Mouse (Mus musculus) spleen, adult 18-20 months (tissue): Measurements from ENCODE around the gene Rora.

Source experiments
- DNase-seq, 2 experiments: peaks; one replicate each; pipeline ENCODE4 v3.0.0; 2022; ENCODE audit warnings: mixed read lengths in 2 of 2

The Rora gene

GRCm38 (mm10) chr9:69104321-69104720, 450.7 kb downstream of the Rora start:
- no peak for DNase-seq

GRCm38 (mm10) chr9:69109618-69110300, 456.2 kb downstream of the Rora start:
- DNase-seq, result no peak

DNA sequence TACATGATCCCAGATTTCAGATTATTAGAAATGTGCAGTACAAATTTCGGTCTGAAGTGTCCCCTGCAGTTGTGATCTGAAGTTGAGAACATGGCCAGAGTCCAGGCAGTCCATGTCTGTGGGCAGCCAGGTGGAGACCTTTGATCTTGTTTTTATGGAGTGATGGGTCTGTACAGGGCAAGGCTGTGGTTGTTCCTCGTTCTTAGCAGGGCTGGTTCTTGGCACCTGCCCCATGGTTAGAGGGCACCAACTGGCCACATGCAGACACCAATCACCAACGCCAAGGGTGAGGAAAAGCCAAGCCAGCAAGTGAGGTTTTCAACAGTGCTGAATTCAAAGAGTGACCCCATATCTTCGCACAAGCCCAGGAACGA, 456.7 kb downstream of the Rora start:
- no peak for DNase-seq

GRCm38 (mm10) chr9:69110706-69111105, 457.1 kb downstream of the Rora start:
- DNase-seq, result no peak

GRCm38 (mm10) chr9:69111539-69111938, 458.0 kb downstream of the Rora start:
- DNase-seq, result no peak

- no peak for DNase-seq
Measured at GRCm38 (mm10) chr9:69114429-69114984, 460.9 kb downstream of the Rora start.

GRCm38 (mm10) chr9:69116740-69117139, 463.2 kb downstream of the Rora start:
- no peak for DNase-seq

DNA sequence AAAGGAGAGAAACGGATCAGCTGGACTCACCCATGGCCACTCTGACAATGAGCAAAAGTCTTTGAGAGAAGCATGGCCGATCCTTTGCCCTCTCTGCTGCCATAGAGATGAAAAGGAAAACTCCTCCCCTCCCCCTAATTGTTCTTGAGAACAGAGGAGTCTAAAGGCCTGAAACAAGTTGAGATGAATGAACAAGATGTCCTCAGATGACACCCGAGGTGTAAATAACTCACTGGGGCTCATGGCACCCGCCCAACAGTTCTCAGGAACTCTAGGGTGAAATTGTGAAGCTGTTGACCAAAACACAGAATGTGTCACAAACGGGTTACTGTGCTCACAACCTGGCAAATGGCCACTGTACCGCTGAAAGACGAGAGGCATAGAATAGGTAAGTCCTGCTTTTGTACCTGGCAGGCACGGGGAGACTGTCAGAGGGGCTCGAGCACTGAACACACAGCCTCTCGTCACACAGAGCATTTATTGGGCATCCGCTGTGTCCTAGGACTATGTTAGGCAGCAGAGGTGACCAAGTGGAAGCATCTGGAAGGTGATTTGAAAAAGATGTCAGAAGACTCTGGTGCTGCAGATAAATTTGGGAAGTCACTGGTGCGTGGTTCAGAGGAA, 467.6 kb downstream of the Rora start:
- DNase-seq, result no peak

GRCm38 (mm10) chr9:69125011-69125786, 471.6 kb downstream of the Rora start:
- peak; percentile 5 to 28 for DNase-seq

GRCm38 (mm10) chr9:69125787-69126161, 472.2 kb downstream of the Rora start:
- DNase-seq, result no peak

DNA sequence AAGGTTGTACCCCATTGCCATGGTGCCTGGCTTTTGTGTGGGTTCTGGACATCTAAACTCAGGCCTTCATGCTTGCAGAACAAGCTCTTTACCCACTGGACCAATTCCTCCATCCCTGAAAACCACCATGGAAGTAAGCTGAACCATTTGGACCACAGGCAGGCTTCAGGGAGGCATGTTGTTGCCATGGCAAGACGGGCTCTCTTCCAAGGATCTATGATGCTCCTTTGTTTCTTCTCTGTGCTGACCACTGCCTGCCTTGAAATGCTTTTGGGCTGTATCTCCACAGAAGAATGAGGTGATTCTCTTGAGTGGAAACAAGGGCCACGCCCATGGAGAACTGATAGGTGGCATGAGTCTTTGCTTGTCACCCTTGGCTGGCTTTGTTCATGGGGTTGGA, 473.0 kb downstream of the Rora start:
- DNase-seq, result no peak

DNA sequence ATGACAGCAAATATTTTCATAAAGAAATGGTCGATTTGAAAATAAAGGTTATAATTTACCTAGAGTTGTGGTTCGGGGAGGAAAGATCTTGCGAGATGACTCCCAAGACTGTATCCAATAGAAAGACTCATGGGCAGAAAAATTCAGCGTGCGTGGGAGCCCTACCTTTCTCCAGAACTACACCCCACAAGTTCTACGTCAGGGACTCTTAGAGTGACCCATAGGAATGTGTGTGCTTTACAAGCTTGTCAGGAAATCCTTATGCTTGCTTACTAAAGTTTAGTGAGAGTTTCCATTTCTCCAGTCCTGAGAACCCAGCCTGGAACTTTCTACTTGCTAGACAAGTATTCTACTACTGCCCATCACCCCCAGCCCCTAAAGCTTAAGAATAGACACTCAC, 474.7 kb downstream of the Rora start:
- no peak for DNase-seq

GRCm38 (mm10) chr9:69132995-69133394, 479.4 kb downstream of the Rora start:
- DNase-seq, result no peak

DNA sequence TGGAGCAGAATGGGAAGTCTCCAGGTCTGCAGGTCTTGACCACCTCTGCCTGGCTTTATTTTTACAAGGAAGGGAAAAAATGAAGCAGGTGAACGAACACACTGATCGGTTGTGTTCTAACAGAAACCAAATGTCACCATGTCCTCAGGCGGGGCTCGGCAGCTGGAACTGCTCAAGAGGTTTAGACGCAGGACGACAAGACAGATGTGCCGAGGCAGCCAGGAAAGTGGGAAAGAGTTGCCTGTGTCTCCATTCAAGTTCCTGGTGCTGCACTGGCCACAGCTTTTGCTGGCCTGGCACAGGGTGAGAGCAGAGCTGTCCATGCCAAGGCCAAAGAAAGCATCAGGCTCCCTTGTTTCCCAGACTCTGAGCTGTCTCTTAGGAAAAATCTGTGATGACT, 480.1 kb downstream of the Rora start:
- no peak for DNase-seq

DNA sequence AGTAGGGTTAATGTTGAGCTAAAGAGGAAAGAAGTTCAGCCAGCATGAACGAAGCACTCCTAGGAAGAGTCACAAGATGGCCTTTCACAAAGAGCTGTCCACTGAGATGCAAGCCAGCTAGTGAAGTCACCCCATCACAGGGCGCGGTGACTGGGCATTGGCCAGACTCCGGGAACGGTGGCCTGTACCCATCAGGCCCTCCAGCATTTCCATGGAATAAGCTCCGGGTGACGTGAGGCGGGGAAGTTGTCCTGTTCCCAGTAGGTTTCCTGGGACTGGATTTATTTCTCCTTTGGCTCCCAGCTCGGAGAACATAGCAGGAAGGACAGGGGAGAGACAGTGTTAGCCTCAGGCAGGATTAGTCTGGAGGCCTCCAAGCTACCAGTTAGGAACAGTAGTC, 481.0 kb downstream of the Rora start:
- no peak for DNase-seq

GRCm38 (mm10) chr9:69136821-69137220, 483.2 kb downstream of the Rora start:
- no peak for DNase-seq

DNA sequence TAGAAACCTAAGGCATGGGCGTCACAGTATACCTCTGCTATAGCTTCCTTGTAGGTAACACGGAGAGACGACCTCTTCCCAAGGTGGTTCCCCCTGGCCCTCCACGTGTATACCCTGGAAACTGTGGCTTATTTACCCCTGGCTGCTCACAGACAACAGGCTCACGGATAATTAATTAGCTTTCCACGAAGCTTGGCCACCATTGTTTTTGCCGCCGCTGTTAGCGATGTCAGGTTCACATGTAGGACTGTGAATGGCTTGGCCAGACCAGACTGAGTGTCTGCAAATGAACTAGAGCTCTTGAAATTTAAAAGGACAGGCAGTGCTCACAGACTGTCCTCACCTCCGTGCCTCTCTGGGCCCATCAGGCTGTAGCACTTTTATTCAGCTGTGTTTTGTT, 483.8 kb downstream of the Rora start:
- no peak for DNase-seq

GRCm38 (mm10) chr9:69140144-69140543, 486.6 kb downstream of the Rora start:
- no peak for DNase-seq

DNA sequence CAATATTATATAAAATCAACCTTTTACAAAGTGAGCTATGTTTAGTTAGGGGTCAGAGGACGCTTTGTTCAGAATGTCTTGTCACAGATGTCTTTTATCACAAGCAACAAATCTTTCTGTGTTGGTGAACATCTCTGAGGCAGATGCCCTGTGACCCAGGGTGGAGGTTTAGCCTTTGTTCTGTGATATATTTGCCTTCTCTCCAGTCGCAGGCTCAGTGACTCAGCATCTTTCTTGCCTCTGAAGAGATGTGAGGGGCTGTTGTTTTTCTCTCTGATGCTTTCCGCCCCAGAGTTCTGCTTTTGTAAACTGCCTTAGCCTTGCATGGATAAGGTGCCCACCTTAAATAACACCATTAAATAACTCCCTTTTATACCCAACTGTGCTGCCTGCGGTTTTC, 488.3 kb downstream of the Rora start:
- DNase-seq, result no peak

DNA sequence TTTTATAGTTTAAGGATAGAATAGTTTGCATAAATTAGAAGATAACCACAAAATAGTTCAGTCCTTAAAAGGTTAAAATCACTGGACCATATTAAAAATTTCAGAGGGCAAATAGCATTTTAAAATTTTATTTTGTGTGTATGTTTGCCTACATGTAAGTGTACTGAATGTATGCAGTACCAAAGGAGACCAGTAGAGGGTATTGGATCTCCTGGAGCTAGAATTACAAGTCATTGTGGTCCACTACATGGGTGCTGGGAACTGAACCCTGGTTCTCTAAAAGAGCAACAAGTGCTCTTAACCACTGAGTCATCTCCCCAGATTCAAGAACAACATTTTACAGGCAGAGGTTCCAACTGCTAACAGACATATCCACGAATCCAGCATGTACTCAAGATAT, 493.4 kb downstream of the Rora start:
- DNase-seq, result no peak

DNA sequence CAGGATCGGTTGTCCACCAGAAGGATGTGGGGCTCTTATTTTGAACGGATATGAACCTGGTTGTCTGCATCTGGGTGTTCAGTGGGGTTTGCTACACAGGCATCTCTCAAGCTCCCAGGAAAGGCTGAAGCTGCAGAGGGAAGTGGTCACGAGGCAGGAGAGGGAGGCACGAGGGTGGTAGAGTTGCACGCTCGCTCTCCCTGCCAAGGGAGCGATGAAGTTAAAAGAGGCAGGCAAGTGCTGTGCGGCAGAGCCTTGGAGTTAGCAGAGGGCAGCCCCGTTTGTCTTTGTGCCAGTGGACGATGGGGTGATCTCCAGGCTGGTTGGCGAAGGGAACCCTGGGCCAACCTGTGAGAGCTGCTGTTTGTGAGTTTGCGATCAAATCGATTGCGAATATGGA, 496.6 kb downstream of the Rora start:
- no peak for DNase-seq

DNA sequence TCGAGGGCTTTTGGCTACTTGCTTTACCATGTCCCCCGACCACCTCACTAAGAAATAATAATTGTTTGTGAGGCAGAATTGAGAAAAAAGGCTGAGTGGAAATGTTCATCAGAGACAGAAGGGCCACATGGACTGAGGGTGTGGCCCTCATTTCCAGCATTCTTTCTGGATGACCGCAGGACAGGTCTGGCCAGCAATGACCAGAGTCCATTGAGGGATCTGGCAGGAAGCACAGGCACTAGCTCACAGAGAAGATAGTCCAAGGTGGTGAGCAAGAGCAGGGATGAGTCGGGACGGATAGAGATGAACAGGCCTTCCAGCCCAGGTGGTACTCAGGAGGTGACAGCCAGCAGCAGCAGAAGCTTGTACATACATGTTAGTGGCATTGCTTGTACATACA, 501.1 kb downstream of the Rora start:
- no peak for DNase-seq

GRCm38 (mm10) chr9:69155836-69156595, 502.4 kb downstream of the Rora start:
- DNase-seq, result no peak
